Mouse (Mus musculus) frontal cortex, adult 2 months (tissue): ENCODE data around the gene Nudt21. TPM values are rescaled to one million over a fixed set of nuclear protein-coding genes. Genes with fewer than 3 reads are reported as not detected.

Experiments
- polyA plus RNA-seq: library from polyadenylated mRNA; depleted of rRNA; stranded (reverse); fragments of >200 nt; gene quantifications from 2 replicates; pipeline ENCODE4 v1.2.3, GENCODE M21; 2012; rRNA removed

Gene Nudt21
- polyA plus RNA-seq, 1 experiment = 35.4 TPM

Other genes with a start within 250 kb of the Nudt21 start
- 430 and 444 TPM in 2 replicates for gene Gnao1, start 227.1 kb downstream of the Nudt21 start, polyA plus RNA-seq
- 111 and 113 TPM in 2 replicates for gene Amfr, start 24.2 kb downstream of the Nudt21 start, polyA plus RNA-seq
- 48.7 and 52.5 TPM in 2 replicates for gene Ogfod1, start 167 bp upstream of the Nudt21 start, polyA plus RNA-seq
- gene Bbs2, start 61.9 kb upstream of the Nudt21 start, polyA plus RNA-seq = 75.0 and 93.6 TPM in 2 replicates
- not detected in 2 replicates for gene Mt4, start 100.2 kb upstream of the Nudt21 start, polyA plus RNA-seq
- 1,770 and 2,382 TPM in 2 replicates for gene Mt3, start 115.6 kb upstream of the Nudt21 start, polyA plus RNA-seq
- 352 and 451 TPM in 2 replicates for gene Mt2, start 135.6 kb upstream of the Nudt21 start, polyA plus RNA-seq
- 874 and 1,481 TPM in 2 replicates for gene Mt1, start 142.1 kb upstream of the Nudt21 start, polyA plus RNA-seq
- 32.8 and 33.6 TPM in 2 replicates for gene Nup93, start 177.5 kb upstream of the Nudt21 start, polyA plus RNA-seq